Mouse (Mus musculus) intestine, embryonic 16.5 days (tissue): ENCODE measurements around the gene Mapk1ip1. TPM values are rescaled to one million over a fixed set of nuclear protein-coding genes. Genes with fewer than 3 reads are reported as not detected.

ENCODE experiments used
- ATAC-seq: fragments of 200-750 bp; cut with Nextera tagmentation; 2 replicates; pipeline ENCODE4 v1.8.0; 2017; ENCODE audit warnings: moderate TSS enrichment, moderate library complexity
- H3K27ac ChIP-seq: fragments of 300-500 bp; sonication (generic); 2 replicates; pipeline ENCODE4 v1.5.1; 2014; ENCODE audit warnings: mild to moderate bottlenecking, low read length
- H3K27me3 ChIP-seq: fragments of 300-500 bp; sonication (generic); replicated peaks from 2 replicates; pipeline ENCODE4 v1.6.1; 2014; ENCODE audit warnings: low read length, control low read depth, mixed read lengths; ENCODE audit not compliant: control insufficient read depth, insufficient read depth
- H3K36me3 ChIP-seq: fragments of 300-500 bp; sonication (generic); 2 replicates; pipeline ENCODE4 v1.6.1; 2014; ENCODE audit warnings: low read length, control low read depth; ENCODE audit not compliant: control insufficient read depth, insufficient read depth
- H3K4me1 ChIP-seq: fragments of 300-500 bp; sonication (generic); 2 replicates; pipeline ENCODE4 v1.6.1; 2014; ENCODE audit warnings: low read length, control low read depth, mixed read lengths; ENCODE audit not compliant: control insufficient read depth, insufficient read depth
- H3K4me2 ChIP-seq: fragments of 300-500 bp; sonication (generic); 2 replicates; pipeline ENCODE4 v1.6.1; 2014; ENCODE audit warnings: low read depth, low read length, control low read depth
- H3K4me3 ChIP-seq: fragments of 300-500 bp; sonication (generic); 2 replicates; pipeline ENCODE4 v1.5.1; 2014; ENCODE audit warnings: mild to moderate bottlenecking, low read length
- H3K9ac ChIP-seq: fragments of 300-500 bp; sonication (generic); 2 replicates; pipeline ENCODE4 v1.6.1; 2014; ENCODE audit warnings: low read depth, low read length
- H3K9me3 ChIP-seq: fragments of 300-500 bp; sonication (generic); 2 replicates; pipeline ENCODE4 v1.6.1; 2016; ENCODE audit warnings: low read length, control low read depth; ENCODE audit not compliant: control insufficient read depth
- WGBS: fragments of 180-500 bp; shearing (Covaris S2); extraction: QIAGEN DNeasy Blood & Tissue Kit; methylation state at CpG from one replicate; pipeline ENCODE4 v1.1.7; 2014; 5-methylcytosine and 5-hydroxymethylcytosine counted together
- polyA plus RNA-seq: library from polyadenylated mRNA; unstranded; fragments of >200 nt; fragmentation: Nextera tagmentation; extraction: Ambion mirVana; gene quantifications from 2 replicates; pipeline ENCODE4 v1.2.1, GENCODE M21; 2015

Mapk1ip1 gene
- polyA plus RNA-seq, 1 experiment from 2014 or later: 13.8 TPM

DNA sequence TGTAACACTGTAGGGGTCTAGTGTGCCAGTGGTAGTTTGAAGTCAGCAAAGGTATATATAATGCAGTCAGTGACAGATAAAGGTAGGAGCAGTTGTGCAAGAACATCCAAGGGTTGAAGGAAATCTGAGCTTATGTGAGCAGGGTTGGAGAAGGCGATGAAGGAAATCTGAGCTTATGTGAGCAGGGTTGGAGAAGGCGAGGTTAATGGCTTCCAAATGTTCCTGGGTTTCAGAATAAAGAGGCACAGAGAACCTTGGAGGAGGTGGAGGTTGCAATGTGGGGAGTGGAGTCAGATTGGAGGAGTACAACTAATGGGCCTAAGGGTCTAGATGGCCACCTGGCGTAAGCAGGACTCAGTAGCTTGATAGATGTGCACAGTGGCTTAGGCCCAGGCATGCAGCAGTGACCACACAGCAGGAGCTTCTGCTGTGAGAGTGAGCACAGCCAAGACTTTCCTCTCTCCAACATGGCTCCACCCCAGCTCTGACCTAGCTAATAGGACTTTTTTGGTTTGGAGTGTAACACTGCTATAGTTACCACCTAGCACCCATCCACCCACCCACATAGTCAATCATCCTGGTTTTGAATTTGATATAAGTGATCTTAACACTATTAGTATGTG lies 18.0 kb upstream of the Mapk1ip1 start:
- no peak overlapping the region for H3K4me3 ChIP-seq
- ATAC-seq: no peak
- no peak overlapping the region for H3K9ac ChIP-seq
- H3K9me3 ChIP-seq: no peaks in the 10 kb centered on the region
- no peak overlapping the region for H3K27ac ChIP-seq
- no peaks in the 10 kb centered on the region; the same call in 1 of the 2 replicates for H3K36me3 ChIP-seq
- no peak overlapping the region for H3K4me2 ChIP-seq
- peaks cover 2% of the 10 kb centered on the region; the same call in 1 of the 2 replicates for H3K4me1 ChIP-seq
- 86% methylated on average over 3 of the region's 3 CpGs for WGBS
- H3K27me3 ChIP-seq: no peaks in the 10 kb centered on the region

DNA sequence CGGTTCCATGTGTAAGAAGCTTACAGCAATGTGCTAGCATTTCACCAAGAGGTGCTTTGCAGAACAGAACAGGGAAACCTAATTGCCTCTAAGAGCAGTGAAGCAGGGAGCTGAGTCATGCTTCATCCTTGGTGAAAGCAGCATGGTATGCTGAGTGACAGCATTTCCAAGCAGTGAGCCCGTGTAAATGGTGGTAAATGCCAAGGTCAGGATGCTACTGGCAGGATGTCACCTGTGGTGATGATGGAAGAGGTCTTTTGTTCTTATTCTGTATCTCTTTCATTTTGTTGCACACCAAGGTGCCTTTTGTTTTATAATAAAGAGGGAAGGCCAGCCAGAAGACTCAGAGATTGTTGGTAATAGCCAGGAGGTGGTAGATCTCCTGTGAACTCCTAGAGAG lies 10.6 kb upstream of the Mapk1ip1 start:
- 70% methylated on average over 2 of the region's 2 CpGs for WGBS
- Histone ChIP-seq H3K27ac (no peak overlapping the region), H3K9me3 (no peaks in the 10 kb centered on the region), H3K4me2 (no peak overlapping the region), H3K9ac (no peak overlapping the region), H3K4me1 (no peaks in the 10 kb centered on the region), H3K27me3 (no peaks in the 10 kb centered on the region), H3K36me3 (peaks cover 11% of the 10 kb centered on the region), H3K4me3 (no peak overlapping the region)
- ATAC-seq: no peak

GRCm38 (mm10) chr7:138854201-138854600 lies 8.1 kb upstream of the Mapk1ip1 start:
- Histone ChIP-seq H3K27me3 (no peaks in the 10 kb centered on the region), H3K4me1 (peaks cover 2% of the 10 kb centered on the region; the same call in 1 of the 2 replicates), H3K9me3 (no peaks in the 10 kb centered on the region), H3K4me3 (no peak overlapping the region), H3K36me3 (peaks cover 11% of the 10 kb centered on the region; the same call in 1 of the 2 replicates), H3K27ac (no peak overlapping the region), H3K4me2 (no peak overlapping the region), H3K9ac (no peak overlapping the region)
- no peak for ATAC-seq
- 91% methylated on average over 2 of the region's 2 CpGs for WGBS

- peaks cover 11% of the 10 kb centered on the region; the same call in 1 of the 2 replicates for H3K36me3 ChIP-seq
- H3K27me3 ChIP-seq: no peaks in the 10 kb centered on the region
- no peak overlapping the region for H3K4me2 ChIP-seq
- H3K27ac ChIP-seq: no peak overlapping the region
- peaks cover 2% of the 10 kb centered on the region; the same call in 1 of the 2 replicates for H3K4me1 ChIP-seq
- 95% methylated on average over 4 of the region's 4 CpGs for WGBS
- no peak overlapping the region for H3K4me3 ChIP-seq
- H3K9me3 ChIP-seq: no peaks in the 10 kb centered on the region
- no peak for ATAC-seq
- no peak overlapping the region for H3K9ac ChIP-seq
Measured at GRCm38 (mm10) chr7:138853417-138854031, 7.5 kb upstream of the Mapk1ip1 start.

GRCm38 (mm10) chr7:138850083-138850482 lies 4.0 kb upstream of the Mapk1ip1 start:
- H3K9me3 ChIP-seq: no peaks in the 10 kb centered on the region
- H3K27ac ChIP-seq: no peak overlapping the region
- no peak overlapping the region for H3K9ac ChIP-seq
- no peak for ATAC-seq
- H3K4me1 ChIP-seq: peaks cover 15% of the 10 kb centered on the region
- H3K4me2 ChIP-seq: no peak overlapping the region
- H3K27me3 ChIP-seq: no peaks in the 10 kb centered on the region
- no peak overlapping the region for H3K4me3 ChIP-seq
- H3K36me3 ChIP-seq: peaks cover 8% of the 10 kb centered on the region; the same call in 1 of the 2 replicates

GRCm38 (mm10) chr7:138848028-138848920 lies 2.2 kb upstream of the Mapk1ip1 start:
- 67% methylated on average over 7 of the region's 7 CpGs for WGBS
- H3K36me3 ChIP-seq: peaks cover 3% of the 10 kb centered on the region; the same call in 1 of the 2 replicates
- H3K4me3 ChIP-seq: no peak overlapping the region
- H3K4me1 ChIP-seq: peaks cover 22% of the 10 kb centered on the region
- ATAC-seq: no peak
- H3K4me2 ChIP-seq: peak overlapping the region; percentile 89; the same call in 1 of the 2 replicates
- no peak overlapping the region for H3K27ac ChIP-seq
- no peak overlapping the region for H3K9ac ChIP-seq
- H3K27me3 ChIP-seq: no peaks in the 10 kb centered on the region
- H3K9me3 ChIP-seq: no peaks in the 10 kb centered on the region

GRCm38 (mm10) chr7:138847316-138848027 lies 1.4 kb upstream of the Mapk1ip1 start:
- no peak for ATAC-seq
- H3K36me3 ChIP-seq: no peaks in the 10 kb centered on the region
- H3K27me3 ChIP-seq: no peaks in the 10 kb centered on the region
- H3K27ac ChIP-seq: peak overlapping the region; percentile 97; the same call in 1 of the 2 replicates
- peak overlapping the region; percentile 89 for H3K4me2 ChIP-seq
- H3K9ac ChIP-seq: peak overlapping the region; percentile 98
- H3K4me3 ChIP-seq: peak overlapping the region; percentile 98
- whole genome bisulfite sequencing: 37% methylated on average over 13 of the region's 13 CpGs
- H3K4me1 ChIP-seq: peaks cover 22% of the 10 kb centered on the region
- no peaks in the 10 kb centered on the region for H3K9me3 ChIP-seq

- ATAC-seq: peak; percentile 90
- no peaks in the 10 kb centered on the region for H3K9me3 ChIP-seq
- H3K27me3 ChIP-seq: no peaks in the 10 kb centered on the region
- H3K27ac ChIP-seq: peak overlapping the region; percentile 97
- peak overlapping the region; percentile 98 for H3K4me3 ChIP-seq
- no peaks in the 10 kb centered on the region for H3K36me3 ChIP-seq
- H3K9ac ChIP-seq: peak overlapping the region; percentile 98
- H3K4me2 ChIP-seq: peak overlapping the region; percentile 89
- WGBS: under 1% methylated on average over 47 of the region's 61 CpGs
- peaks cover 22% of the 10 kb centered on the region for H3K4me1 ChIP-seq
Measured at GRCm38 (mm10) chr7:138846502-138846991, 474 bp upstream of the Mapk1ip1 start.
